Mouse (Mus musculus) bone marrow macrophage, adult 2 months (primary cell): Measurements from ENCODE around the gene Vamp2.

Experiments used
- CTCF ChIP-seq: IDR thresholded peaks from 2 replicates; pipeline ENCODE4 v1.5.1; 2012; ENCODE audit warnings: low read depth, mild to moderate bottlenecking, low read length, moderate library complexity
- POLR2A ChIP-seq: IDR thresholded peaks from 2 replicates; pipeline ENCODE4 v1.6.1; 2012; ENCODE audit warnings: mild to moderate bottlenecking, low read depth, low read length, borderline replicate concordance

DNA sequence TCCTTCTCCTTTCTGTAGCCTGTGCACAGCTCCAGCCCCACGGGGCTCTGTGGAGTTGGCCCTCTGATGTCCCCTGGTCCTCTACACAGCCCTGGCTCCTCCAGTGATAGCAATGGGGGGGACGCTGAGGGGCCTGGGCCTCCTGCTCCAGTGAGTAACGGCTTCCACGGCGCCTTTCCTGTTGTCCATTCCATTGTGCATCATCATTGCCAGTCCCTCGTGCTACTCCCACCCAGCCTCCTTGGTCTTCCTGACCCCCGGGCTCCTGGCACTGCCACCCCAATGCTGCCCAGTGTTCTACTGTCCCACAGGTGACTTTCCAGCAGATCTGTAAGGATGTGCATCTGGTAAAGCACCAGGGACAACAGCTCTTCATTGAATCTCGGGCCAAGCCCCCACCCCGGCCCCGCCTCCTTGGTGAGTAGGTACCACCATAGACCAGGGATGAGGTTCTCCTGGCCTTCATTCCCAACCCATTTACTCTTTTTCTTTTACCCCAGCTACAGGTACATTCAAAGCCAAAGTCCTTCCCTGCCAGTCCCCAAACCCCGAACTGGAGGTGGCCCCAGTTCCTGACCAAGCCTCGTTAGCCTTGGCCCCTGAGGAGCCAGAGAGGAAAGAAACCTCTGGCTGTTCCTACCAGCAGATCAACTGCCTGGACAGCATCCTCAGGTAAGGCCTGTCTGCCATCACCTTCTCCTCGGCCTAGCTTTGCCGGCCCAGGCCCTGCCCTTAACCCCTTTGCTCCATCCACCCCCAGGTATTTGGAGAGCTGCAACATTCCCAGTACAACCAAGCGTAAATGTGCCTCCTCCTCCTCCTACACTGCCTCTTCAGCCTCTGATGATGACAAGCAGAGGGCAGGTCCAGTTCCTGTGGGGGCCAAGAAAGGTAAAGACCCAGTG, 15.5 kb downstream of the Vamp2 start:
- TF ChIP-seq POLR2A (no peak), CTCF (no peak)
